Mouse (Mus musculus) liver, embryonic 14.5 days (tissue): ENCODE measurements around the gene Raph1. TPM values are rescaled to one million over a fixed set of nuclear protein-coding genes. Genes with fewer than 3 reads are reported as not detected.

Experiments
- ATAC-seq: fragments of 200-750 bp; cut with Nextera tagmentation; 2 replicates; pipeline ENCODE4 v1.8.0; 2017; ENCODE audit warnings: moderate number of reproducible peaks, mild to moderate bottlenecking, moderate library complexity; ENCODE audit not compliant: insufficient read depth
- DNase-seq, 3 experiments: peaks; one replicate each; pipeline ENCODE4 v3.0.0-alpha.2; 2012 to 2013; ENCODE audit warnings: low read depth in 3 of 3, low spot score in 3 of 3
- H3K27ac ChIP-seq: fragments of 300-500 bp; sonication (generic); 2 replicates; pipeline ENCODE4 v1.5.1; 2014; ENCODE audit warnings: moderate library complexity, mild to moderate bottlenecking, control low read depth, inconsistent platforms
- H3K27me3 ChIP-seq: fragments of 300-500 bp; sonication (generic); 2 replicates; pipeline ENCODE4 v1.6.1; 2014; ENCODE audit warnings: mild to moderate bottlenecking, low read length, moderate library complexity; ENCODE audit not compliant: control insufficient read depth, insufficient read depth
- H3K36me3 ChIP-seq: fragments of 300-500 bp; sonication (generic); replicated peaks from 2 replicates; pipeline ENCODE4 v1.6.1; 2014; ENCODE audit warnings: low read depth; ENCODE audit not compliant: control insufficient read depth, insufficient read depth
- H3K4me1 ChIP-seq, 2 experiments: fragments of 200-500 bp in 1 of 2; fragments of 300-500 bp in 1 of 2; sonication (generic) in 1 of 2; replicated peaks; 2 replicates each; pipeline ENCODE4 v1.6.1; 2012 to 2014; ENCODE audit warnings: antibody characterized with exemption in 1 of 2, inconsistent platforms in 1 of 2, low read length in 1 of 2; ENCODE audit not compliant: control insufficient read depth in 2 of 2, insufficient read depth in 2 of 2
- H3K4me2 ChIP-seq: fragments of 300-500 bp; sonication (generic); 2 replicates; pipeline ENCODE4 v1.6.1; 2014; ENCODE audit warnings: low read depth, mild to moderate bottlenecking, control low read depth, moderate library complexity
- H3K4me3 ChIP-seq, 2 experiments: fragments of 200-500 bp in 1 of 2; fragments of 300-500 bp in 1 of 2; sonication (generic) in 1 of 2; 2 replicates each; pipeline ENCODE4 v1.5.1; 2012 to 2014; ENCODE audit warnings: low read depth in 2 of 2, low read length in 2 of 2, mild to moderate bottlenecking in 2 of 2, control low read depth in 1 of 2, inconsistent platforms in 1 of 2, moderate library complexity in 1 of 2; ENCODE audit not compliant: insufficient read depth in 1 of 2
- H3K9ac ChIP-seq: fragments of 300-500 bp; sonication (generic); replicated peaks from 2 replicates; pipeline ENCODE4 v1.6.1; 2014; ENCODE audit warnings: mild to moderate bottlenecking, control low read depth, moderate library complexity
- H3K9me3 ChIP-seq: fragments of 300-500 bp; sonication (generic); 2 replicates; pipeline ENCODE4 v1.6.1; 2016; ENCODE audit warnings: low read length, mixed read lengths; ENCODE audit not compliant: control insufficient read depth
- CTCF ChIP-seq: IDR thresholded peaks from 2 replicates; pipeline ENCODE4 v1.5.1; 2016; ENCODE audit warnings: antibody characterized with exemption, low read depth, control low read depth
- EP300 ChIP-seq: IDR thresholded peaks from 2 replicates; pipeline ENCODE4 v1.6.1; 2016; ENCODE audit warnings: antibody characterized with exemption, low read depth
- WGBS: fragments of 180-500 bp; shearing (Covaris S2); extraction: QIAGEN DNeasy Blood & Tissue Kit; methylation state at CpG from one replicate; pipeline ENCODE4 v1.1.7; 2014; ENCODE audit not compliant: insufficient replicate concordance; 5-methylcytosine and 5-hydroxymethylcytosine counted together
- polyA plus RNA-seq, 2 experiments: library from polyadenylated mRNA; depleted of rRNA in 1 of 2; stranded (reverse) in 1 of 2; unstranded in 1 of 2; fragments of >200 nt; fragmentation: Nextera tagmentation in 1 of 2; extraction: Ambion mirVana in 1 of 2; gene quantifications; 2 replicates each; pipeline versions ENCODE4 v1.2.1 to v1.2.3; 2012 to 2014

Raph1 gene
- polyA plus RNA-seq, 2 experiments, result 13.8 to 28.2 TPM

- no peak for TF ChIP-seq EP300
- TF ChIP-seq CTCF, result peak; percentile 54
- Histone ChIP-seq H3K4me1 (no peaks in the 10 kb centered on the region), H3K4me2 (no peak overlapping the region), H3K27ac (no peak overlapping the region), H3K9me3 (no peaks in the 10 kb centered on the region), H3K4me3 (no peak overlapping the region), H3K36me3 (no peaks in the 10 kb centered on the region), H3K27me3 (no peaks in the 10 kb centered on the region), H3K9ac (no peak overlapping the region)
- DNase-seq, result peak; percentile 3 to 20 (median 17)
- WGBS, result 62% methylated on average over 2 of the region's 2 CpGs
- no peak for ATAC-seq
Observed at GRCm38 (mm10) chr1:60534932-60535331, 32.0 kb downstream of the Raph1 start.

- H3K4me2 ChIP-seq, result no peak overlapping the region
- H3K9me3 ChIP-seq, result no peaks in the 10 kb centered on the region
- H3K4me1 ChIP-seq, result no peaks in the 10 kb centered on the region
- no peak overlapping the region for H3K4me3 ChIP-seq
- DNase-seq, result no peak
- H3K27me3 ChIP-seq, result no peaks in the 10 kb centered on the region
- no peak overlapping the region for H3K9ac ChIP-seq
- no peaks in the 10 kb centered on the region; the same call in 1 of the 2 replicates for H3K36me3 ChIP-seq
- no peak for TF ChIP-seq CTCF
- TF ChIP-seq EP300, result no peak
- H3K27ac ChIP-seq, result no peak overlapping the region
- 35% methylated on average over 2 of the region's 2 CpGs for whole genome bisulfite sequencing
- no peak for ATAC-seq
Observed at GRCm38 (mm10) chr1:60530636-60531035, 36.3 kb downstream of the Raph1 start.

GRCm38 (mm10) chr1:60530107-60530506 lies 36.8 kb downstream of the Raph1 start:
- H3K27ac ChIP-seq, result no peak overlapping the region
- H3K4me3 ChIP-seq, result no peak overlapping the region
- H3K9ac ChIP-seq, result no peak overlapping the region

GRCm38 (mm10) chr1:60510584-60510983 lies 56.3 kb downstream of the Raph1 start:
- ATAC-seq (no peak), DNase-seq (no peak)
- Histone ChIP-seq H3K9ac (no peak overlapping the region), H3K4me2 (no peak overlapping the region), H3K27ac (no peak overlapping the region), H3K4me3 (no peak overlapping the region), H3K27me3 (no peaks in the 10 kb centered on the region), H3K9me3 (no peaks in the 10 kb centered on the region), H3K4me1 (no peaks in the 10 kb centered on the region), H3K36me3 (no peaks in the 10 kb centered on the region)
- 34% methylated on average over 2 of the region's 2 CpGs for WGBS
- TF ChIP-seq EP300 (no peak), CTCF (no peak)

More at GRCm38 (mm10) chr1:60530107-60530506, 36.8 kb downstream of the Raph1 start:
- H3K9me3 ChIP-seq, result no peaks in the 10 kb centered on the region
- no peaks in the 10 kb centered on the region for H3K4me1 ChIP-seq
- no peak for TF ChIP-seq EP300
- no peak for TF ChIP-seq CTCF
- no peak overlapping the region for H3K4me2 ChIP-seq
- ATAC-seq, result no peak
- WGBS, result 68% methylated on average over 6 of the region's 6 CpGs
- H3K27me3 ChIP-seq, result no peaks in the 10 kb centered on the region
- no peaks in the 10 kb centered on the region; the same call in 1 of the 2 replicates for H3K36me3 ChIP-seq
- no peak for DNase-seq

GRCm38 (mm10) chr1:60503456-60503855 lies 63.4 kb downstream of the Raph1 start:
- Histone ChIP-seq H3K4me1 (no peaks in the 10 kb centered on the region), H3K9ac (no peak overlapping the region), H3K27me3 (no peaks in the 10 kb centered on the region), H3K4me2 (no peak overlapping the region), H3K27ac (no peak overlapping the region), H3K9me3 (no peaks in the 10 kb centered on the region), H3K36me3 (no peaks in the 10 kb centered on the region), H3K4me3 (no peak overlapping the region)
- DNase-seq (no peak), ATAC-seq (no peak)
- no peak for TF ChIP-seq EP300
- TF ChIP-seq CTCF, result no peak
- WGBS, result 43% methylated on average over 5 of the region's 5 CpGs
